Mouse (Mus musculus) kidney, postnatal 0 days (tissue): ENCODE results near the gene Inpp4a. TPM values are rescaled to one million over a fixed set of nuclear protein-coding genes. Genes with fewer than 3 reads are reported as not detected.

Experiments used
- ATAC-seq: fragments of 200-750 bp; cut with Nextera tagmentation; replicated peaks from 2 replicates; pipeline ENCODE4 v1.8.0; 2017; ENCODE audit warnings: low read depth, moderate number of reproducible peaks, moderate TSS enrichment, moderate library complexity; ENCODE audit not compliant: low FRiP score
- DNase-seq: peaks from one replicate; pipeline ENCODE4 v3.0.0-alpha.2; 2016; ENCODE audit warnings: low spot score
- H3K27ac ChIP-seq: fragments of 300-500 bp; sonication (generic); 2 replicates; pipeline ENCODE4 v1.5.1; 2014; ENCODE audit warnings: mild to moderate bottlenecking
- H3K27me3 ChIP-seq: fragments of 300-500 bp; sonication (generic); 2 replicates; pipeline ENCODE4 v1.6.1; 2014; ENCODE audit warnings: low read length, mixed read lengths; ENCODE audit not compliant: insufficient read depth
- H3K36me3 ChIP-seq: fragments of 300-500 bp; sonication (generic); 2 replicates; pipeline ENCODE4 v1.6.1; 2014; ENCODE audit warnings: low read length, mixed read lengths; ENCODE audit not compliant: insufficient read depth
- H3K4me1 ChIP-seq: fragments of 300-500 bp; sonication (generic); replicated peaks from 2 replicates; pipeline ENCODE4 v1.6.1; 2014; ENCODE audit warnings: antibody characterized with exemption, low read length, mixed read lengths; ENCODE audit not compliant: insufficient read depth
- H3K4me2 ChIP-seq: fragments of 300-500 bp; sonication (generic); 2 replicates; pipeline ENCODE4 v1.6.1; 2014; ENCODE audit warnings: mild to moderate bottlenecking, low read length, moderate library complexity, mixed read lengths
- H3K4me3 ChIP-seq: fragments of 300-500 bp; sonication (generic); replicated peaks from 2 replicates; pipeline ENCODE4 v1.5.1; 2014; ENCODE audit warnings: low read depth, low read length
- H3K9ac ChIP-seq: fragments of 300-500 bp; sonication (generic); 2 replicates; pipeline ENCODE4 v1.6.1; 2014; ENCODE audit warnings: low read depth, low read length
- H3K9me3 ChIP-seq: fragments of 300-500 bp; sonication (generic); replicated peaks from 2 replicates; pipeline ENCODE4 v1.6.1; 2016; ENCODE audit warnings: low read length, inconsistent platforms, mixed read lengths
- CTCF ChIP-seq: IDR thresholded peaks from 2 replicates; pipeline ENCODE4 v1.5.1; 2016; ENCODE audit warnings: antibody characterized with exemption, low read depth, mild to moderate bottlenecking, moderate library complexity
- WGBS: fragments of 180-500 bp; shearing (Covaris S2); extraction: QIAGEN DNeasy Blood & Tissue Kit; methylation state at CpG from one replicate; pipeline ENCODE4 v1.1.7; 2014; 5-methylcytosine and 5-hydroxymethylcytosine counted together
- polyA plus RNA-seq: library from polyadenylated mRNA; unstranded; fragments of >200 nt; fragmentation: Nextera tagmentation; extraction: Ambion mirVana; gene quantifications from 2 replicates; pipeline ENCODE4 v1.2.1, GENCODE M21; 2015

Inpp4a gene
- polyA plus RNA-seq, 1 experiment from 2014 or later: 13.6 TPM

- DNase-seq: no peak
- Histone ChIP-seq H3K4me2 (no peak overlapping the region), H3K27ac (no peak overlapping the region), H3K36me3 (no peaks in the 10 kb centered on the region; the same call in 1 of the 2 replicates), H3K27me3 (no peaks in the 10 kb centered on the region), H3K9me3 (no peaks in the 10 kb centered on the region), H3K4me3 (no peak overlapping the region), H3K9ac (no peak overlapping the region), H3K4me1 (no peaks in the 10 kb centered on the region)
- no peak for ATAC-seq
- no peak for TF ChIP-seq CTCF
- WGBS: 83% methylated on average over 7 of the region's 7 CpGs
Observed at GRCm38 (mm10) chr1:37386448-37386971, 86.8 kb downstream of the Inpp4a start.

DNA sequence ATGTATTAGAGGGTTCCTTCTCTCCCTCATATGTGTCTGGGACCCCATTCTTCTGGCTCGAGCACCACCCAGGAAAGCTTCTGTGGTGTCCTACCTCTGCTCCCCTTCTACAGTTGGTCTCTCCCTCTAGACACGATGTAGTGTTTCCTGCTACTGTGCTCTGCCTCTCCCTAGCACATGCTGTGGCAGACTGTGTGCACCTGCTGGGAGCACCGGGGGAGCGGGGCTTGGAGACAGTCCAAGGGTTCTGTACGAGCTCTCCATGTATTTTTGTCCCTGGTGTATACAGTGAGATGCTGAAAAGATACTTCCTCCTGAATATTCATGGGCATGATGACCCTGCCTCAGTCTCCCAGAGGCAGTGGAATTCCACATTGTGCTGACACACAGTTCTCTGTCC lies 93.5 kb downstream of the Inpp4a start:
- Histone ChIP-seq H3K27me3 (no peaks in the 10 kb centered on the region), H3K4me3 (no peak overlapping the region), H3K4me2 (no peak overlapping the region), H3K36me3 (peaks cover 13% of the 10 kb centered on the region; the same call in 1 of the 2 replicates), H3K9me3 (no peaks in the 10 kb centered on the region), H3K4me1 (no peaks in the 10 kb centered on the region), H3K9ac (no peak overlapping the region), H3K27ac (no peak overlapping the region)
- DNase-seq (no peak), ATAC-seq (no peak)
- WGBS: 76% methylated on average over 5 of the region's 5 CpGs
- no peak for TF ChIP-seq CTCF

DNA sequence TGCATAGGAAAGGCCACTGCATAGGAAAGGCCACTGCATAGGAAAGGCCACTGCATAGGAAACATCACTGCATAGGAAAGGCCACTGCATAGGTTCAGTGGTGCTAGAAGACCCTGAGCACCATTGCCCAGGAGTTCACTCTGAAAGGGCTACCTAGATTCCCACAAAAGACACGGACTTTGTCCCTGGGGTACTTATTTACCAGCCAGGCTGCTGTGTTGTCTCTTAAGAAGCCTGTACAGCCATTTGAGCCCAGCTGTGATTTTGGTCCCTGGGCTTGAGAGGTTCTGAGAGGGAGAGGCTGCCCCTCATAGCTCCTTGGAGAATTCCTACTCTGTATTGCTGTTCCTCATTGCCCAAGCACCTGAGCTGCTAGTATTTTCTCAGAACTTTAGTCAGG lies 96.8 kb downstream of the Inpp4a start:
- ATAC-seq (no peak), DNase-seq (no peak)
- no peak overlapping the region for H3K4me2 ChIP-seq
- no peak overlapping the region for H3K9ac ChIP-seq
- H3K4me3 ChIP-seq: no peak overlapping the region
- no peaks in the 10 kb centered on the region for H3K9me3 ChIP-seq
- H3K36me3 ChIP-seq: peaks cover 13% of the 10 kb centered on the region; the same call in 1 of the 2 replicates
- H3K27me3 ChIP-seq: no peaks in the 10 kb centered on the region
- no peaks in the 10 kb centered on the region for H3K4me1 ChIP-seq
- no peak overlapping the region for H3K27ac ChIP-seq
- TF ChIP-seq CTCF: no peak
- 74% methylated on average over 1 of the region's 1 CpGs for WGBS

- TF ChIP-seq CTCF: no peak
- 27% methylated on average over 3 of the region's 3 CpGs for WGBS
- Histone ChIP-seq H3K36me3 (0 out of 2 replicates have a peak, but pooled peaks cover 1% of the 10 kb centered on the region), H3K9ac (no peak overlapping the region), H3K4me1 (no peaks in the 10 kb centered on the region), H3K27ac (no peak overlapping the region), H3K4me2 (no peak overlapping the region), H3K4me3 (no peak overlapping the region), H3K9me3 (no peaks in the 10 kb centered on the region), H3K27me3 (no peaks in the 10 kb centered on the region)
- peak; percentile 55; the same call in 1 of the 2 replicates for ATAC-seq
- peak; percentile 48 for DNase-seq
Observed at GRCm38 (mm10) chr1:37398961-37399360, 99.3 kb downstream of the Inpp4a start.

- no peak overlapping the region for H3K4me2 ChIP-seq
- ATAC-seq (no peak), DNase-seq (peak; percentile 21)
- H3K9ac ChIP-seq: no peak overlapping the region
- no peak for TF ChIP-seq CTCF
- no peak overlapping the region for H3K4me3 ChIP-seq
- H3K27ac ChIP-seq: no peak overlapping the region
- H3K27me3 ChIP-seq: no peaks in the 10 kb centered on the region
- H3K36me3 ChIP-seq: no peaks in the 10 kb centered on the region
- H3K9me3 ChIP-seq: no peaks in the 10 kb centered on the region
- WGBS: 42% methylated on average over 8 of the region's 8 CpGs
- H3K4me1 ChIP-seq: no peaks in the 10 kb centered on the region
Observed at GRCm38 (mm10) chr1:37399734-37400133, 100.1 kb downstream of the Inpp4a start.

GRCm38 (mm10) chr1:37401687-37402086 lies 102.0 kb downstream of the Inpp4a start:
- DNase-seq (peak; percentile 69), ATAC-seq (no peak)
- TF ChIP-seq CTCF: peak; percentile 78

GRCm38 (mm10) chr1:37405137-37405536 lies 105.5 kb downstream of the Inpp4a start:
- no peaks in the 10 kb centered on the region for H3K4me1 ChIP-seq
- no peaks in the 10 kb centered on the region for H3K27me3 ChIP-seq
- no peak overlapping the region for H3K9ac ChIP-seq
- H3K27ac ChIP-seq: no peak overlapping the region
- H3K4me3 ChIP-seq: no peak overlapping the region
- 88% methylated on average over 2 of the region's 2 CpGs for WGBS
- no peak overlapping the region for H3K4me2 ChIP-seq
- no peaks in the 10 kb centered on the region for H3K9me3 ChIP-seq
- DNase-seq (no peak), ATAC-seq (no peak)
- no peak for TF ChIP-seq CTCF
- no peaks in the 10 kb centered on the region for H3K36me3 ChIP-seq

More at GRCm38 (mm10) chr1:37401687-37402086, 102.0 kb downstream of the Inpp4a start:
- H3K36me3 ChIP-seq: no peaks in the 10 kb centered on the region
- no peak overlapping the region for H3K4me3 ChIP-seq
- H3K27ac ChIP-seq: no peak overlapping the region
- no peaks in the 10 kb centered on the region for H3K4me1 ChIP-seq
- H3K9ac ChIP-seq: no peak overlapping the region
- no peaks in the 10 kb centered on the region for H3K27me3 ChIP-seq
- no peaks in the 10 kb centered on the region for H3K9me3 ChIP-seq
- no peak overlapping the region for H3K4me2 ChIP-seq
- 60% methylated on average over 4 of the region's 4 CpGs for WGBS
